Mouse (Mus musculus): ENCODE data around the gene Chmp1a. TPM values are rescaled to one million over a fixed set of nuclear protein-coding genes. Genes with fewer than 3 reads are reported as not detected.

Gene Chmp1a
- polyA plus RNA-seq, 1 experiment, result 94.4 TPM

DNA sequence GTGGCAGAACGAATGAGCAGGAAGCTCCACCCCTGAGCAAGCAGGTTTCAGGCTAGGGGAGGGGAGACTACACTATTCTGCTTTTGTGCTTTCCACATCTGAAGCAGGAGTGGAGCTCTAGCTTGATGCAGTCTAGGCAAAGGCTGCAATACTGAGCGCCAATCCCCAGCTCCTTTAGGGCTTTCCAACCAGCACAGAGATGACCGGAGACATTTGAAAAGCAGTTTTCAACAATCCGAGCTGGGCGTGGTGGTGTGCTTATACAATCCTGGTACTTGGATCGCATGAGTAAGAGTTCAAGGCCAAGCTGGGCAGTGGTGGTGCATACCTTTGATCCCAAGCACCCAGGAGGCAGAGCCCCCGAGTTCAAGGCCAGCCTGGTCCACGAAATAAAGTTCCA is 20.7 kb downstream of the Chmp1a start:
- no peak overlapping the region for H3ac ChIP-seq (ENCODE audit: control insufficient read depth, insufficient read length, low read depth)
- no peaks in the 10 kb centered on the region for H3K79me3 ChIP-seq (ENCODE audit: low read depth)
- H3K36me3 ChIP-seq (ENCODE audit: control insufficient read depth, insufficient read depth), result no peaks in the 10 kb centered on the region
- TF ChIP-seq MYOD1 (IDR thresholded peaks at IDR 0.05; ENCODE audit: control insufficient read depth, insufficient read length, low read depth) (no peak), CEBPB (IDR thresholded peaks at IDR 0.05; ENCODE audit: low read depth) (no peak), MYOG (IDR thresholded peaks at IDR 0.05; ENCODE audit: control insufficient read depth, extremely low read depth, insufficient read length) (no peak), FOSL1 (IDR thresholded peaks at IDR 0.05; ENCODE audit: insufficient read depth, low read length, poor library complexity, severe bottlenecking) (no peak), CTCF (IDR thresholded peaks at IDR 0.05; ENCODE audit: control insufficient read depth, insufficient read depth, insufficient read length) (no peak), MAX (IDR thresholded peaks at IDR 0.05) (no peak), USF1 (IDR thresholded peaks at IDR 0.05; ENCODE audit: low read depth) (no peak)
- H3K79me2 ChIP-seq (ENCODE audit: control insufficient read depth, insufficient read depth), result no peaks in the 10 kb centered on the region
- no peak overlapping the region for H3K4me3 ChIP-seq (ENCODE audit: insufficient read depth, poor library complexity, severe bottlenecking)
- no peaks in the 10 kb centered on the region for H3K27me3 ChIP-seq (ENCODE audit: control insufficient read depth, insufficient read depth, insufficient read length)

DNA sequence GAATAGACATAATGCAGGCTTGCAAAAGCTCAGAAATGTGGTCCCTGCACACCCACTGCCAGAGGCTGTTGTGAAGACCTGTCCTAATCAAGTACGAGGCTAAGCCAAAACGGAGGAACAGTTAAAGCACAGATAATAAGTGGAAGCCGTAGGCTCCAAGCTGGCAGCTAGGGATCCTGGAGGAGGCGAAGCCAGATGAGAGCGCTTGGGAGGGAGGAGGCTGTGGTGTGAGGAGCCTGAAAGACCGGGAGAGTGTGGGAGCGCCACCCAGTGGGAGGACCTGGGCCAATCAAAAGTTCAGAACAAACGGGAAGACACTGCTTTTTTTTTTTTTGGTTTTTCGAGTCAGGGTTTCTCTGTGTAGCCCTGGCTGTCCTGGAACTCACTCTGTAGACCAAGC is 21.9 kb downstream of the Chmp1a start:
- H3ac ChIP-seq (ENCODE audit: control insufficient read depth, insufficient read length, low read depth), result no peak overlapping the region
- no peaks in the 10 kb centered on the region for H3K79me2 ChIP-seq (ENCODE audit: control insufficient read depth, insufficient read depth)
- no peaks in the 10 kb centered on the region for H3K27me3 ChIP-seq (ENCODE audit: control insufficient read depth, insufficient read depth, insufficient read length)
- H3K4me3 ChIP-seq (ENCODE audit: insufficient read depth, poor library complexity, severe bottlenecking), result no peak overlapping the region
- no peaks in the 10 kb centered on the region for H3K36me3 ChIP-seq (ENCODE audit: control insufficient read depth, insufficient read depth)
- TF ChIP-seq CTCF (IDR thresholded peaks at IDR 0.05; ENCODE audit: control insufficient read depth, insufficient read depth, insufficient read length) (peak; percentile 42), CEBPB (IDR thresholded peaks at IDR 0.05; ENCODE audit: low read depth) (no peak)
- H3K79me3 ChIP-seq (ENCODE audit: low read depth), result no peaks in the 10 kb centered on the region

DNA sequence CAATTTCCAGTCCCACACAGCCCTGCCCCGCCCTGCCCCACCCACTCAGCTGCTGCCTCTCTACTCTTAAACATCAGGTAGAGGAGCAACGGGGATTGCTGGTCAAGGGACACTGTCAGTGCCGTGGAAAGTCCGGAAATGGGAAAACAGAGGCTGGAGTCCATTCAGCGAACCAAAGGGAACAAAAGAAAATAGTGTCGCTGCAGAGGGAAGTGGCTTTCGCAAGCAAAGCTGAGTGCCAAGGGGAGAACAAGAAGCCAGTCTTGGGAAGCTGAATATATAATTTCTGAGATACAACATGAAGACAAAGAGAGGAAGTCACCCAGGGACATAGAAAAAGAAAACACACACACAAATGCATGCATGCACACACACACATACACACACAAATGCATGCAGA is 23.7 kb downstream of the Chmp1a start:
- Histone ChIP-seq H3K79me2 (ENCODE audit: control insufficient read depth, insufficient read depth) (no peaks in the 10 kb centered on the region), H3K4me3 (ENCODE audit: insufficient read depth, poor library complexity, severe bottlenecking) (no peak overlapping the region)
- TF ChIP-seq CEBPB (IDR thresholded peaks at IDR 0.05; ENCODE audit: low read depth), result no peak
- no peak for TF ChIP-seq FOSL1 (IDR thresholded peaks at IDR 0.05; ENCODE audit: insufficient read depth, low read length, poor library complexity, severe bottlenecking)
- no peak for TF ChIP-seq MYOD1 (IDR thresholded peaks at IDR 0.05; ENCODE audit: control insufficient read depth, insufficient read length, low read depth)
- no peak for TF ChIP-seq MYOG (IDR thresholded peaks at IDR 0.05; ENCODE audit: control insufficient read depth, extremely low read depth, insufficient read length)
- no peak for TF ChIP-seq MAX (IDR thresholded peaks at IDR 0.05)
- TF ChIP-seq CTCF (IDR thresholded peaks at IDR 0.05; ENCODE audit: control insufficient read depth, insufficient read depth, insufficient read length), result no peak
- TF ChIP-seq USF1 (IDR thresholded peaks at IDR 0.05; ENCODE audit: low read depth), result no peak

DNA sequence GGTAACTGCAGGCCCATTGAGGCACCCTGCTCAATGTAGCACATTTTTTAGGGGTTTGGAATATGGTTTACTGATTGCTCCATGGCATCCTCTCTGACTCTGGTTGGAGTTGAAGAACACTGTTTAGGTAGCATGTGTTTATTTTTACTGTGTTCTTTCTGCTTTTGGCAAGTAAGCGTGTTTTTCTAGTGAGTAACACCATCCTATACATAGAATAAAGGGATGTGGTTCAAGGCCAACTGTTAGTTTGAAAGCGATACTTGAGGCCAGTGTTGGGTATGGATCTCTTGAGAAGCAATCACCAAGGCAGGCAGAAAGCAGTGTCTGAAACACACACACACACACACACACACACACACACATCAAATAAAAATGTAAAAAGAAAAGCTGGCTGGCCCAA is 24.6 kb downstream of the Chmp1a start:
- Histone ChIP-seq H3K79me2 (ENCODE audit: control insufficient read depth, insufficient read depth) (no peaks in the 10 kb centered on the region), H3K4me3 (ENCODE audit: insufficient read depth, poor library complexity, severe bottlenecking) (no peak overlapping the region), H3K36me3 (ENCODE audit: control insufficient read depth, insufficient read depth) (no peaks in the 10 kb centered on the region), H3ac (ENCODE audit: control insufficient read depth, insufficient read length, low read depth) (no peak overlapping the region), H3K27me3 (ENCODE audit: control insufficient read depth, insufficient read depth, insufficient read length) (no peaks in the 10 kb centered on the region), H3K79me3 (ENCODE audit: low read depth) (no peaks in the 10 kb centered on the region)
- no peak for TF ChIP-seq MYOG (IDR thresholded peaks at IDR 0.05; ENCODE audit: control insufficient read depth, extremely low read depth, insufficient read length)
- no peak for TF ChIP-seq USF1 (IDR thresholded peaks at IDR 0.05; ENCODE audit: low read depth)
- TF ChIP-seq MYOD1 (IDR thresholded peaks at IDR 0.05; ENCODE audit: control insufficient read depth, insufficient read length, low read depth), result no peak
- no peak for TF ChIP-seq CEBPB (IDR thresholded peaks at IDR 0.05; ENCODE audit: low read depth)
- no peak for TF ChIP-seq FOSL1 (IDR thresholded peaks at IDR 0.05; ENCODE audit: insufficient read depth, low read length, poor library complexity, severe bottlenecking)
- no peak for TF ChIP-seq CTCF (IDR thresholded peaks at IDR 0.05; ENCODE audit: control insufficient read depth, insufficient read depth, insufficient read length)
- TF ChIP-seq MAX (IDR thresholded peaks at IDR 0.05), result no peak

More for the DNA sequence above, 23.7 kb downstream of the Chmp1a start:
- Histone ChIP-seq H3K36me3 (ENCODE audit: control insufficient read depth, insufficient read depth) (no peaks in the 10 kb centered on the region), H3K79me3 (ENCODE audit: low read depth) (no peaks in the 10 kb centered on the region), H3ac (ENCODE audit: control insufficient read depth, insufficient read length, low read depth) (no peak overlapping the region), H3K27me3 (ENCODE audit: control insufficient read depth, insufficient read depth, insufficient read length) (no peaks in the 10 kb centered on the region)

DNA sequence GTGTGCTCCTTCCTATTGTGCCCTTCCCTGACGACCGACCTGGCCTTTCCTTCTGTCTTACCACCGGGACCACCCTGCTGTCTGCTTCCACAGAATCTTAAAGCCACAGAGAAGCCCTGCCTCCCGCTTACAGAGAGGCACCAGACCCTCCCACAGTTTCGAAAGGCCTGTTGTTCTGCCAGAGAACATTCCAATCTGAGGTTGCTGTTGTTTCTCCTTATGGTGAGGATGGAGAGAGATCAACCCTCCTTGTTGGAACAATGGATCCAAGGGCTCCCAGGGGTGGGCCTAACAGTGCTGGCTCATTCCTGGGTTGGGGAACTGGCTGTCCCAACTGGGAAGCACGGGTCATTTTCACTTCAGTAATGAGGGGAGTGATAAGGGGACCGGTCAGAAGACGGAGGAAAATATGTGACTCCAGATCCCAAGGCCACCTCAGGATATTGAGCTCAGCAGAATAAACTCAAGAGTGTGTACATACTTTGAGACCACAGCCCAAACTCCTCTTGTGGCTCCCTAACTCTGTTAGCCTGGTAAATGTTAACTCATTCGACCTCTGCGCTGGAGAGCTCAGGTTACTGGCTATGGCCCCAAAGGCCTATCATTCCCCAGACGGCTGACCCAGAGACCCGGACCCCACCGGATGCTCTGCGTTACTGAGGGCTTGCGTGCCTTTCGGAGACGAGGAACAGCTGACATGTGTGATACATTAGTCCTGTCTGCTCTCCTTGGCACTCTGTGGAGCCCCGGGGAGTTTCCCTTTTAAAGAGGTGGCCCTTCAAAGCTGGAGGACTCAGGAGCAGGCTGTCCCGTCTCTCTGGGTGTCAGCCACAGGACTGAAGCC is 26.8 kb downstream of the Chmp1a start, which contains the start of gene Dpep1:
Dpep1 (plus strand) TSS at position 677 of the 844 bp plus-strand sequence.
- TF ChIP-seq MYOG (IDR thresholded peaks at IDR 0.05; ENCODE audit: control insufficient read depth, extremely low read depth, insufficient read length) (no peak), CTCF (IDR thresholded peaks at IDR 0.05; ENCODE audit: control insufficient read depth, insufficient read depth, insufficient read length) (no peak), MAX (IDR thresholded peaks at IDR 0.05) (no peak), USF1 (IDR thresholded peaks at IDR 0.05; ENCODE audit: low read depth) (no peak), CEBPB (IDR thresholded peaks at IDR 0.05; ENCODE audit: low read depth) (no peak), FOSL1 (IDR thresholded peaks at IDR 0.05; ENCODE audit: insufficient read depth, low read length, poor library complexity, severe bottlenecking) (no peak), MYOD1 (IDR thresholded peaks at IDR 0.05; ENCODE audit: control insufficient read depth, insufficient read length, low read depth) (no peak)
- no peaks in the 10 kb centered on the region for H3K27me3 ChIP-seq (ENCODE audit: control insufficient read depth, insufficient read depth, insufficient read length)
- no peaks in the 10 kb centered on the region for H3K79me2 ChIP-seq (ENCODE audit: control insufficient read depth, insufficient read depth)
- H3ac ChIP-seq (ENCODE audit: control insufficient read depth, insufficient read length, low read depth), result no peak within 1 kb of the TSS
- no peak within 1 kb of the TSS for H3K4me3 ChIP-seq (ENCODE audit: insufficient read depth, poor library complexity, severe bottlenecking)
- H3K36me3 ChIP-seq (ENCODE audit: control insufficient read depth, insufficient read depth), result no peaks in the 10 kb centered on the region
- no peaks in the 10 kb centered on the region for H3K79me3 ChIP-seq (ENCODE audit: low read depth)

Data from C2C12 (cell line).